Mouse (Mus musculus) testis, adult 2 months (tissue): ENCODE measurements around the gene Zfp512.

ENCODE experiments used
- CTCF ChIP-seq: fragments of 200-500 bp; IDR thresholded peaks from 2 replicates; pipeline ENCODE4 v1.5.1; 2012; ENCODE audit warnings: low read depth, mild to moderate bottlenecking, inconsistent platforms, low read length, moderate library complexity; ENCODE audit not compliant: control insufficient read depth, insufficient read depth, insufficient replicate concordance
- POLR2A ChIP-seq: fragments of 200-500 bp; IDR thresholded peaks from 2 replicates; pipeline ENCODE4 v1.6.1; 2012; ENCODE audit warnings: low read depth, mild to moderate bottlenecking, inconsistent platforms, low read length, moderate library complexity; ENCODE audit not compliant: control insufficient read depth

GRCm38 (mm10) chr5:31528560-31528959 is 76.3 kb downstream of the Zfp512 start:
- TF ChIP-seq POLR2A (no peak), CTCF (no peak)
